Mouse (Mus musculus) lung, adult 2 months (tissue): ENCODE data around the gene Ppm1n.

Experiments
- CTCF ChIP-seq: fragments of 200-500 bp; IDR thresholded peaks from 2 replicates; pipeline ENCODE4 v1.5.1; 2011; ENCODE audit warnings: mild to moderate bottlenecking, low read length, control low read depth; ENCODE audit not compliant: insufficient read depth
- POLR2A ChIP-seq: fragments of 200-500 bp; IDR thresholded peaks from 2 replicates; pipeline ENCODE4 v1.6.1; 2011; ENCODE audit warnings: low read depth, mild to moderate bottlenecking, control low read depth, low read length, borderline replicate concordance; ENCODE audit errors: extremely low read depth

GRCm38 (mm10) chr7:19270509-19271237 lies 9.2 kb downstream of the Ppm1n start:
- TF ChIP-seq POLR2A (no peak), CTCF (no peak)
